Mouse (Mus musculus) layer of hippocampus, postnatal 10 days (tissue): ENCODE data around the gene Ehd1. TPM values are rescaled to one million over a fixed set of nuclear protein-coding genes. Genes with fewer than 3 reads are reported as not detected.
"Not testable (repeated sequence)": the region's sequence is repeated elsewhere in the genome, so short reads cannot be mapped to it uniquely, and the experiment has no call there.

Source experiments
- DNase-seq, 2 experiments: peaks; one replicate each; pipeline ENCODE4 v3.0.0; 2021; ENCODE audit warnings: low spot score in 2 of 2
- total RNA-seq, 2 experiments: library from RNA; stranded (reverse); gene quantifications; 2 replicates each; pipeline ENCODE4 v1.2.3; 2021

Gene Ehd1
- total RNA-seq, 2 experiments from 2014 or later: 75.1 to 82.7 TPM

DNA sequence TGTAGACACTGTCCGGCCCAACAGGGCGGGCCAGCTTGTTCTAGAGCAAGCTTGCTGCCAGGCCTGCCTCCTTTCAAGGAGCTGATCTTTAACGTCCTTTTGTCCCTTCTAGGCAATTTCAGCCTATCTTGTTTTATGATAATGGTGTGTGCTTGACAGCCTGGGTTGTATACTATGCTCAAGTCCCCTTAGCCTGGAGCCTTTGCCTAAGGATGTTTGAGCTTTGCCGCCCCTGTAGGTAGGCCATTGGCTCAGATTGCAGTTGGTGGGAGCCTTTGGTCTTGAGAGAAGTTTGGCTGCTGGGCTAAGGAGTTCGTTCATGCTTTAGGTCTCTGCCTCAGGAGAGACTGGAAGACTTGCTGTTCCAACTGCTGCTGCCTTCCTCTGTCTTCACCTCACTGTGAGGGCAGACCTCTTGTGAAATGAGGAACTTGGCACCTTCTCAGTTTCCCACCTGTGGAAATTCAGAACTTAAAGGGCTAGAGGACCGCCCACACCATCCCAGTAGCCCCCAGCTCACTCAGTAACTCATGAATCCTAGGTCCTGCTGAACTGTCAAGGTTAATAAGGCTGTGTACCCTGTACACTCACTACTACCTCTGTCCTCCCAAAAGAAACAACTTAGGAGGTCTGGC is 2.0 kb downstream of the Ehd1 start:
- no peak for DNase-seq

DNA sequence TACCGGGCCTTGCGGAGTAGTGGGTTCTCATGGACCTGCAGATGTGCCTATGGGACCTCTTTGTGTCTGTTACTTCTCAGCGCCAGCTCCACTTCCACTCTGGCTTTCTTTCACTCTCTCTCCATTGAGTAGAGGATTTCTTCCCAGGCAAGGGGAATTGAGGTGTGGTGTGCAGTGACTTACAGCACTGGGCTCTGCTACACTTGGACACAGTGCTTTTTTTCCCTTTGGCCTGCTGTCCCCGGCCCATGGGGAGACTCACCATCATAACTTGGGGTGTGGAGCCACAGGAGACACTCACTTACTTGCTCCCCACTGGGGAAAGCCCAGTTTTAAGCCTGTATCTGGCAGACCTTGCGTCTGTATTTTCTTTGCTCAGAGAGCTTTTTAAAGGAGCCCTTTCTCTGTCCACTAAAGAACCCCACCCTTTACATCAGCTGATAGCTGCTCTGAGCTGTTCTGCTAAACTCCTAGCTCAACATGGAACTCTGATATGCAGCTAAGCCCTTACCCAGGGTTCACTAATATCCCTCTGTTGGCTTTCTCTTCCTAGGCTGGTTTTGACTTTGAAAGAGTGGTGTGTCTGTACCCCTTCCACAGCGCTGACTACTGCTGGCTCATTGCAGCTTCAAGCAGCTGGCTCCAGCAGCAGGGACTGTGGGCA is 3.1 kb downstream of the Ehd1 start:
- DNase-seq: no peak

DNA sequence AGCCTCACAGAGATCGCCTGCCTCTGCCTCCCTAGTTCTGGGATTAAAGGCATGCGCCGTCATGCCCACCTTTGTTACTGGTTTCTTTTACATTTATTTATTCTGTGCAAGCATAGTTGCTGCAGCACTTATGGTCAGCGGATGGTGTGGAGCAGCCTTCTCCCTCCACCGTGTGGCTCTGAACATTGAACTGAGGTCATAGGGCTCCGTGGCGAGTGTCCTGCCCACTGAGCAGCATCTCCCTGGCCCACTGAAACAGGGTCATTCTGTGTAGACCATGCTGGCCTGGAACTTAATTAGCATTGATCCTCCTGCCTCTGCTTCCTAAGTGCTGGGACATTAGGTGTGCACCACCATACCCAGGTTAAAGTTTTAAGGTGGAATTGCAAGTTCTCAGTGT is 4.0 kb downstream of the Ehd1 start:
- no peak for DNase-seq

DNA sequence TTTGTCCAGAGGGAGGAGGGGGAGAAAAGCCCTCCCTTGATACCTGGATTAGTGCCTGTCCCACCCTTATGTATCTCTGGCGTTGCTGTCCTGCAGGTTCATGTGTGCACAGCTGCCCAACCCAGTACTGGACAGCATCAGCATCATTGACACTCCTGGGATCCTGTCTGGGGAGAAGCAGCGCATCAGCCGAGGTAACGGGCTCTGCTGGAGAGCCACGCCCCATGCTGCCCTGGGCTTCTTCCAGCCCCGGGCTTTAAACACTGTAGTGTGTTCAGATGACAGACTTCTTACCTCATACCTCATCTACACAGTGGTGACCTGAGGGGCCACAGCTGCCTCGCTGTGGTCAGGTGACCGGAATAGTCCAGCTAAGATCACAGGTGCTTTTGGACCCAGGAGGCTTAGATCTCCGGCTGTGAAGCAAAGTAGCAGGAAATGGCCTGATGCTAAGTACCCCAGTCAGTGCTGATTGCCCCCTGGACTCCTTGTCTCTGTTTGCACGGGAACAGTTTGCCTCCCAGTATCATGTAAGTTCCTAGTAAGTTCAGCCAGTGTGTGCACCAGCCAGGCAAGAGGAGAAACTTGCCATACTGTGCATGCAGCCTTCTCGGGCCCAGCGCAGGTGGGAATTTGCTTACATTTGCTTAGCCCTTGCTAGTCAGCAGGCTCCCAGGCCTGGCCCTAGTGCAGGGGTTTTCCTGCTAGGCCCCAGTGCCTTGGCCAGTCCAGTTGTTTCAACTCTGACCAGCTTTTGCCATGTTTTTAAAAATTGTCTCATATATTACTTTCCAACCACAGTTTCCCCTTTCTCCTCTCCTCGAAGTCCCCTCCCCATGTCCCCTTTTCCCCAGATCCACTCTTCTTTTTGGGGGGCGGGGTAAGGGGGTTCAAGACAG is 4.8 kb downstream of the Ehd1 start:
- DNase-seq: no peak

- no peak for DNase-seq
These were observed 6.5 kb downstream of the Ehd1 start for GRCm38 (mm10) chr19:6283001-6283400.

GRCm38 (mm10) chr19:6284502-6284901 is 8.0 kb downstream of the Ehd1 start:
- DNase-seq: no peak

GRCm38 (mm10) chr19:6285226-6285625 is 8.7 kb downstream of the Ehd1 start:
- DNase-seq: no peak

DNA sequence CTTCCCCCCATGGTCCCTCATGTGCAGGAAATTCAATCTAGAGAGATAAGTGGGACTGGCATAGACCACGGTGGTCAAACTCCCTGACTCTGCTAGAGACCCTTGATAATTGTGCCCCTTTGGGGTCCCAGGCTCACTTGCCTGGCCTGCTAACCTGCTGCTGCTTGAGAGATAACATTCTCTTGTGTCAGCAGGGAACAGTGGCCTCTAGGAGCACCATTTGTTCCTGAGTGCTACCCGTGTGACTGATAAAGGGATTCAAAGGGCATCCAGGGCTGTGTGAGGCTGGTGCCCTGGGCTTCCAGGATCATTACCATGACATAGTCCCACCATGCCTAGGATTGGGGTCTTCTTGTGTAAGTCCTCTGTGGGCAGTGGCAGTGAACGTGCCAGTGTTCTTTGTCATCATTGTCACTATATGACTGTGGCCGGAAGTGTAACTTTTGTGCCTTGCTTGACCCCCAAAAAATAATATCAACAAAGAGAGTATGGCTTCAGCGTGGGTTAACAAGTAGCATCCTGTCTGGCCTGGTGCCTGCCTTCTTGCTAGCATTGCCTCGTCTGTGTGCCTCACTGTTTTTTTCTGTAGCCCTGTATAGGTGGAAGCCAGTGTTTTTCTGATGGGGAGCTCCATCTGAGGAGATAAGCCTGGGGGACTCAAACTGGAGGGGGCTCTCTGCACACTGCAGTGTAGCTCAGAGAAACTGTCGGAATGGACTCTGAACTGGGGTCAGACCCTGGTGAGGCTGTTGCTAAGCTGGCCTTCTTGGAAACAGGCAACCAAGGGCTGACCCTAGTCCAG is 9.3 kb downstream of the Ehd1 start:
- DNase-seq: no peak

GRCm38 (mm10) chr19:6286434-6287401 is 10.2 kb downstream of the Ehd1 start:
- DNase-seq: peak; percentile 48 to 61

DNA sequence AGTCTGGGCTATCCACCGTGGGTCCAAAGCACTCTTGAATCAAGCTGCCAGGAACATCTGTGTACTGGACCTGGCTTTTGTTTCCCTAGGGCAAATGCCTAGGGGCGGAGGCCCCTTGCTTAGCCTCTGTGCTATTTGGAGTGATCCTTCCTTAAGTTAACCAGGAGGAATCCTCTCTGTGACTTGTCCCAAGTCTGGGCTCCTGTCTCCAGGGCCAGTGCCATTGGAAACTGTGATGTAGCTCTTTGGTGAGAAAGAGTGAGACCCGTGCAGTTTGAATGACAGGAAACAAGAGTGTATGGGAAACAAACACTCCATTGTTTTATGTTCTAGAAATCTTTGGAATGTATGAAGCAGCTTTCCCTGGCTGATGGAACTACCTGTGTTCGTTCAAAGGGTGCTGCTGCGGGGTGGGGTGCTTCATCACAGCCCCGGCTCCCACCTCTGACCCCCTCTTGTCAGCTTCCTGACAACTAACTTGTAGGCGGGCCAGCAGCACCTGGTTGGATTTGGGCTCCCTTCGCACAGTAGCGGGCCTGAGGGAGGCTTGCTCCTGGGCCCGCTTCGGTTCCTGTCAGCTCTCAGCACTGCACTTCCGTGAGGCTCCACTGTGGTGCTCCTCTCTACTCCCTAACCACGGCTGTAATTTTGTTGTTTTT is 11.8 kb downstream of the Ehd1 start:
- no peak for DNase-seq

DNA sequence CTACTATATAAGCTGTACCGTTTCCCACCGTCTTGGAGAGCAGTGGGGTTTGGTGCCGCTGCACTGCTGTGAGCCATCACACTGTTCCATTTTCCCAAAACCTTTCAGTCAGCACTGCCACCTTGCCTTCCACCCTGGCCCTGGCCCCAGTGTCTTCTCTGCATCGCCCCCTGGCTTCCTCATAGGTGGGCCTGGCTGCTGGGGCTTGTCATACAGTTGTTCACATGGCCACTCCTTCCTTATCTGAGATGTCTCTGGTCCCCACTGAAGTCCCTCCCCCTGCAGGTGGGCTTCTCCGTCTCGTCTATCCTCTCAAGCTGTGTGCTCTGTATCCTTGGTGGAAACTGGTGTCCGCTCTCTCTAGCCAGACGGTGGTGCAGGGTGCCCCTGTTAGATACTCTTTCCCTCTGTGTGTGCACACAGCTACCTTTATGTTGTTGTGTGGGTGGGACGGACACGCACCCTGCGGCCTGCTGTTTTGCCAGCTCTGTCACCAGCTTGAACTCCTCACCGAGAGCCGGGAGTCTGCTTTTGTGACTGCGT is 13.2 kb downstream of the Ehd1 start:
- no peak for DNase-seq

DNA sequence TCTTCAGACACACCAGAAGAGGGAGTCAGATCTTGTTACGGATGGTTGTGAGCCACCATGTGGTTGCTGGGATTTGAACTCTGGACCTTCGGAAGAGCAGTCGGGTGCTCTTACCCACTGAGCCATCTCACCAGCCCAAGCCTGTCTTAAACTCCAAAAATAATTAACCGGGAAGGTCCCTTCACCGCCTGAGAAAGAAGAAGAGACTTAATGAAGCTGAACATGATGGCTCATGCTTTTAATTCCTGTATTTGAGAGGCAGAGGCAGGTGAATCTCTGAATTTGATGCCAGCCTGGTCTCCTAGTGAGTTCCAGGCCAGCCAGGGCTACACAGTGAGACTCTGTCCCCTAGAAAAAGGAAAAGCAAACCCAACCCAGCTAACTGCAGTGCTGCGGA is 14.2 kb downstream of the Ehd1 start:
- DNase-seq: not testable (repeated sequence)

- no peak for DNase-seq
These were observed 14.7 kb downstream of the Ehd1 start for GRCm38 (mm10) chr19:6291117-6291781.

DNA sequence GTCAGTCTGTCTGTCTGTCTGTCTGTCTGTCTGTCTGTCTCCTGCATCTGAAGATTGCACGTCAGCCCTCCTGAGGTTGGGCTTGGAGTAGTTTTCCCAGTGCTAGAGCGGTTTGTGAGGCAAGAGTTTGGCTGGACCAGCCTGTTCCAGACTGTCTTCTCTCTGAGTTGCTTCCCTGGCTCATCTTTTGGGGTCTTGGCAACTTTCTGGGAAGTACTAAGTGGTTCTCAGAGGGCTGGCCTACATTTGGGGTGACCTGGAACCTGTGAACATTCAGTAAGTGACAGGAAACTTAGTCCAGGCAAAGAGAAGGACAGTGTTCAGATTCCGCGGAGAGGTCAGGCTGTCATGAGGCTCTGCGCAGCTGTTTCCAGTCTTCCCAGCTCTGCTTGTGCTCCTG is 15.7 kb downstream of the Ehd1 start:
- no peak for DNase-seq

GRCm38 (mm10) chr19:6294301-6294700 is 17.8 kb downstream of the Ehd1 start:
- no peak for DNase-seq

- DNase-seq: no peak
These were observed 20.2 kb downstream of the Ehd1 start for GRCm38 (mm10) chr19:6296551-6297210.

DNA sequence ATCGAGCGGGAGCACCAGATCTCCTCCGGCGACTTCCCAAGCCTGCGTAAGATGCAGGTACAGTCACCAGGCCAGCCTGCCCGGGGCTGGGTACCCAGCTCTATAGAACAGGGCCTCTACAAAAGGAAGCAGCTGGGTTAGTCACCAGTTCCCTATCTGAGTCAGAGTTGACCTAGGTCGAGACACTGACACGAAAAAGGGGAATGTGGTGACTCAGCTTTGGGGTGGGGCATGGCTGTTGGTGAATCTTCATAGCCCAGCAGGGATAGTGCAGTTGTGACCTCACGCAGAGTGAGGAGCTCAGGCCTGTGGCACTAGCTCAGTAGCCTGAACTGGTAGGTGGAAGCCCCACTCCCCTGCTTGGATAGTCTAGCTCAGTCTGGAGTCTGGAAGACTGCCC is 21.1 kb downstream of the Ehd1 start:
- DNase-seq: no peak

DNA sequence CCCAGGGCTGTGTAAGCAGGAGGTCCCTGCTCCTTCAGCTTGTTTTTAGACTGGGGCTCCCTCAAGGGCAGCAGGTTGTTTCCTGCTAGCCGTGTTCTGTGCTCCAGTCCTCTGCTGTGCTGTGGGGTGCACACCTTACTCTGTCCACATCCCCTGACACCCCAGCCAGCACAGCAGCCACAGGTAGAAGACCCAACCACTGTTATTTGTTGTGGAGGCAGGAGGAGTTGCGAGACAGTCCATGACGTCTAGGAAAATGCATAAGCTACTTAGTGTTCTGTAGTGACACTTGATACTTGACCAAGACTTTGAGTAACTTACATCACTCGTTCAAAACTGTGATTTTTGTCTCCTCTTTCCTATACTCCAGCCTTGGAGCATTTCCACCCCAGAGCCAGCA is 22.5 kb downstream of the Ehd1 start:
- DNase-seq: no peak
